In the genomic region with DNA sequence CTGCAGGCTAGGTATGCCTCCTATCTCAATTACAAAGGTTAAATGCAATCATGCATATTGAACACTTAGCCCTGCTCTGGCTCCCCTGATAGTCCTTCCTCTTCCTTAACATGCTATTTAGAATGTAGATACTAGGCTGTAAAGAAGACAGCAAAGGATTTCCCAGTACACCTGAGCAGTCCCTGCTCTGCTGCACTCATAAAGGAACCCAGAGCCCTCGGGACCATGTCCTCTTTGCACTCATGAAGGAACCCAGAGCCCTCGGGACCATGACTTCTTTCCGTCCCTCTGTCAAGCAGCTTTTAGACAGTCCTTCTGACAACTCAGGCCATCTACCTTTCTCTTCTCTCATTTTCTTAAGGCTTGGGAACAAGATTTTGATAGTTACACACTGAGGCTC, we compare ENCODE assay signal across 26 mouse cellular contexts. TPM values are rescaled to one million over a fixed set of nuclear protein-coding genes. Genes with fewer than 3 reads are reported as not detected.
A peak's percentile ranks its signal among the peaks of the same experiment; 100 is the strongest.
DNase-seq lines count a peak whose midpoint lies in the region; ATAC-seq and TF ChIP-seq lines count a peak whose summit lies in the region.
"Had no signal": no experiment of that assay in that cellular context is flagged by ENCODE, and none has a peak within 500 bp of the region (broad histone marks: within the 10 kb centered on the region; RNA-seq: fewer than 3 reads in every experiment).

No protein-coding gene starts in this region.

- H3K9me3 ChIP-seq in forebrain, embryonic 12.5 days, result no peaks in the 10 kb centered on the region
- no peaks in the 10 kb centered on the region for H3K9me3 ChIP-seq in intestine, embryonic 15.5 days
- no peaks in the 10 kb centered on the region for H3K9me3 ChIP-seq in midbrain, embryonic 11.5 days (ENCODE audit: control insufficient read depth, low read length)
- H3K9me3 ChIP-seq: embryonic facial prominence, embryonic 10.5 days; embryonic facial prominence, embryonic 12.5 days; G1E had no signal

- no peak overlapping the region for H3K4me3 ChIP-seq in spleen, adult 2 months (ENCODE audit: extremely low read depth, insufficient read depth, insufficient read length)
- H3K4me3 ChIP-seq in bone marrow, adult 2 months (replicated peaks; ENCODE audit: control insufficient read depth, low read depth, low read length), result no peak overlapping the region
- H3K4me3 ChIP-seq in macrophage (ENCODE audit: inconsistent target), result no peak overlapping the region
- no peak overlapping the region for H3K4me3 ChIP-seq in forebrain, embryonic 12.5 days (replicated peaks)
- H3K4me3 ChIP-seq in intestine, embryonic 15.5 days (replicated peaks), result no peak overlapping the region
- H3K4me3 ChIP-seq in midbrain, embryonic 11.5 days (ENCODE audit: low read depth, low read length), result no peak overlapping the region
- H3K4me3 ChIP-seq: embryonic facial prominence, embryonic 10.5 days; embryonic facial prominence, embryonic 12.5 days had no signal

- H3K4me1 ChIP-seq in spleen, adult 2 months (ENCODE audit: control insufficient read depth, insufficient read depth, insufficient read length), result peaks cover 13% of the 10 kb centered on the region; the same call in 1 of the 2 replicates
- peaks cover 2% of the 10 kb centered on the region; the same call in 1 of the 2 replicates for H3K4me1 ChIP-seq in bone marrow, adult 2 months (ENCODE audit: control insufficient read depth, insufficient read depth, low read length)
- H3K4me1 ChIP-seq in forebrain, embryonic 12.5 days, result peaks cover 22% of the 10 kb centered on the region
- peaks cover 9% of the 10 kb centered on the region for H3K4me1 ChIP-seq in intestine, embryonic 15.5 days (replicated peaks)
- H3K4me1 ChIP-seq in midbrain, embryonic 11.5 days (ENCODE audit: control insufficient read depth, insufficient read depth, low read length), result peaks cover 12% of the 10 kb centered on the region

- TF ChIP-seq CTCF in spleen, adult 2 months (IDR thresholded peaks at IDR 0.05; ENCODE audit: extremely low read depth, insufficient read depth, insufficient read length, insufficient replicate concordance), result no peak
- TF ChIP-seq CTCF in bone marrow, adult 2 months (IDR thresholded peaks at IDR 0.05; ENCODE audit: control insufficient read depth, insufficient read depth, low read length), result no peak

- WGBS in spleen, adult 2 months, result 57% methylated on average over 3 of the region's 3 CpGs
- 75% methylated on average over 3 of the region's 3 CpGs for WGBS in bone marrow, adult 2 months
- 84% methylated on average over 3 of the region's 3 CpGs for WGBS in macrophage (ENCODE audit: missing documents)
- 91% methylated on average over 3 of the region's 3 CpGs for WGBS in forebrain, embryonic 12.5 days
- 85% methylated on average over 3 of the region's 3 CpGs for WGBS in intestine, embryonic 15.5 days
- 91% methylated on average over 3 of the region's 3 CpGs for WGBS in midbrain, embryonic 11.5 days

- ATAC-seq in forebrain, embryonic 12.5 days (ENCODE audit: low FRiP score), result no peak
- no peak for ATAC-seq in intestine, embryonic 15.5 days
- no peak for ATAC-seq in midbrain, embryonic 11.5 days (ENCODE audit: low FRiP score)
- ATAC-seq: activated CD4-positive, CD25-positive, alpha-beta regulatory T cell, adult 4 months; forebrain, embryonic 14.5 days; forebrain, embryonic 16.5 days; Patski had no signal

- H3K79me2 ChIP-seq in macrophage (ENCODE audit: inconsistent target), result peaks cover 34% of the 10 kb centered on the region

- no peak overlapping the region for H3K9ac ChIP-seq in forebrain, embryonic 12.5 days
- no peak overlapping the region for H3K9ac ChIP-seq in intestine, embryonic 15.5 days
- no peak overlapping the region for H3K9ac ChIP-seq in midbrain, embryonic 11.5 days (ENCODE audit: low read length)
- H3K9ac ChIP-seq: embryonic facial prominence, embryonic 12.5 days had no signal

- H3K36me3 ChIP-seq in spleen, adult 2 months (ENCODE audit: control insufficient read depth, insufficient read depth, low read length), result peaks cover 13% of the 10 kb centered on the region
- peaks cover 9% of the 10 kb centered on the region; the same call in 1 of the 2 replicates for H3K36me3 ChIP-seq in macrophage (ENCODE audit: inconsistent target)
- peaks cover 37% of the 10 kb centered on the region for H3K36me3 ChIP-seq in forebrain, embryonic 12.5 days (replicated peaks)
- H3K36me3 ChIP-seq in intestine, embryonic 15.5 days, result peaks cover 16% of the 10 kb centered on the region; the same call in 1 of the 2 replicates
- H3K36me3 ChIP-seq in midbrain, embryonic 11.5 days (ENCODE audit: control insufficient read depth, insufficient read depth, low read length), result peaks cover 10% of the 10 kb centered on the region; the same call in 1 of the 2 replicates

- H3K27ac ChIP-seq in spleen, adult 2 months (ENCODE audit: insufficient read depth, low read length), result peak overlapping the region; percentile 80
- 0 out of 2 replicates have a peak overlapping the region, but pooled peaks have one; percentile 43 for H3K27ac ChIP-seq in bone marrow, adult 2 months (ENCODE audit: control insufficient read depth, insufficient read depth, low read depth, low read length, poor library complexity)
- peak overlapping the region; percentile 44 for H3K27ac ChIP-seq in macrophage
- H3K27ac ChIP-seq in forebrain, embryonic 12.5 days, result no peak overlapping the region
- no peak overlapping the region for H3K27ac ChIP-seq in intestine, embryonic 15.5 days
- no peak overlapping the region for H3K27ac ChIP-seq in midbrain, embryonic 11.5 days (ENCODE audit: low read depth, low read length)
- H3K27ac ChIP-seq: embryonic facial prominence, embryonic 10.5 days; embryonic facial prominence, embryonic 12.5 days had no signal

- peak in 1 of 2 experiments; percentile 21 for DNase-seq in spleen, adult 2 months (ENCODE audit: low read depth in 1 of 2, low spot score in 2 of 2)
- DNase-seq in spleen, postnatal 4 days (ENCODE audit: low spot score in 2 of 2), result no peak
- DNase-seq in B cell, adult 2 months, result peak; percentile 44 to 49
- no peak for DNase-seq in midbrain, embryonic 11.5 days (ENCODE audit: low spot score, missing footprints)
- DNase-seq: adrenal gland, adult 8-10 months; adrenal gland, postnatal 14 days; adrenal gland, postnatal 36 days; cerebellum, adult 11-12 months; cerebellum, adult 2 months; cerebellum, adult 9-10 months; cerebellum, postnatal 10 days; cerebellum, postnatal 25 days had no signal

- no peak overlapping the region for H3K4me2 ChIP-seq in forebrain, embryonic 12.5 days
- no peak overlapping the region for H3K4me2 ChIP-seq in intestine, embryonic 15.5 days (replicated peaks)
- H3K4me2 ChIP-seq in midbrain, embryonic 11.5 days, result no peak overlapping the region
- H3K4me2 ChIP-seq: embryonic facial prominence, embryonic 12.5 days had no signal

- H3K27me3 ChIP-seq in spleen, adult 2 months (ENCODE audit: control insufficient read depth, insufficient read depth, low read length), result no peaks in the 10 kb centered on the region
- no peaks in the 10 kb centered on the region for H3K27me3 ChIP-seq in forebrain, embryonic 12.5 days
- H3K27me3 ChIP-seq in intestine, embryonic 15.5 days (replicated peaks), result no peaks in the 10 kb centered on the region
- no peaks in the 10 kb centered on the region for H3K27me3 ChIP-seq in midbrain, embryonic 11.5 days (ENCODE audit: control insufficient read depth, insufficient read depth, low read length)
- H3K27me3 ChIP-seq: embryonic facial prominence, embryonic 12.5 days; Patski had no signal

- TF ChIP-seq POLR2A in spleen, adult 2 months (IDR thresholded peaks at IDR 0.05; ENCODE audit: low read depth, low read length), result no peak
- no peak for TF ChIP-seq POLR2A in bone marrow, adult 2 months (IDR thresholded peaks at IDR 0.05; ENCODE audit: borderline replicate concordance, control insufficient read depth, low read depth, low read length)

RNA-seq across cellular contexts. Expression of a gene that starts 5.1 kb away (rescaled TPM):
- polyA plus RNA-seq in spleen, adult 2 months (2012; rRNA removed), result 23.0 and 32.8 TPM in 2 replicates
- polyA plus RNA-seq in bone marrow, adult 2 months (2011; ENCODE audit: insufficient read depth, insufficient read length, low replicate concordance, missing spikeins), result 19.9 and 33.1 TPM in 2 replicates
- total RNA-seq in macrophage (2018; cell fraction: chromatin; rRNA removed), result 10 to 100 TPM in 9 of 26 experiments, 1 to 10 TPM in 17; 5.5 to 20.8 (median 9.2) TPM
- 10 to 100 TPM; 35.6 to 62.7 (median 48.0) TPM for total RNA-seq in macrophage (2018; cell fraction: cytosol; rRNA removed)
- total RNA-seq in macrophage (2018; cell fraction: nucleus; rRNA removed), result 10 to 100 TPM; 13.4 to 39.6 (median 27.9) TPM
- polyA plus RNA-seq in macrophage (2018), result 62.8 to 81.5 TPM (median 63.2 TPM) in 3 replicates
- 81.3 and 85.2 TPM in 2 replicates for polyA plus RNA-seq in forebrain, embryonic 12.5 days (2016; fragmentation: Nextera tagmentation; extraction: Ambion mirVana)
- 64.0 and 69.8 TPM in 2 replicates for polyA plus RNA-seq in intestine, embryonic 15.5 days (2015; fragmentation: Nextera tagmentation; extraction: Ambion mirVana)
- 129 and 136 TPM in 2 replicates for polyA plus RNA-seq in midbrain, embryonic 11.5 days (2014; fragmentation: Nextera tagmentation; extraction: Ambion mirVana)

RNA-seq across cellular contexts. Expression of a gene that starts 22.5 kb away (rescaled TPM):
- not detected in 2 replicates for polyA plus RNA-seq in spleen, adult 2 months (2012; rRNA removed)
- not detected in 2 replicates for polyA plus RNA-seq in bone marrow, adult 2 months (2011; ENCODE audit: insufficient read depth, insufficient read length, low replicate concordance, missing spikeins)
- total RNA-seq in macrophage (2018; cell fraction: chromatin; rRNA removed), result not detected
- not detected for total RNA-seq in macrophage (2018; cell fraction: cytosol; rRNA removed)
- total RNA-seq in macrophage (2018; cell fraction: nucleus; rRNA removed), result not detected
- polyA plus RNA-seq in macrophage (2018), result not detected in 3 replicates
- not detected in 2 replicates for polyA plus RNA-seq in forebrain, embryonic 12.5 days (2016; fragmentation: Nextera tagmentation; extraction: Ambion mirVana)
- polyA plus RNA-seq in intestine, embryonic 15.5 days (2015; fragmentation: Nextera tagmentation; extraction: Ambion mirVana), result not detected in 2 replicates
- not detected in 2 replicates for polyA plus RNA-seq in midbrain, embryonic 11.5 days (2014; fragmentation: Nextera tagmentation; extraction: Ambion mirVana)
- total RNA-seq: adrenal gland, adult 18-20 months; adrenal gland, adult 8-10 months; adrenal gland, postnatal 14 days; adrenal gland, postnatal 36 days; G1E had no signal
- polyA plus RNA-seq: activated CD4-positive, CD25-positive, alpha-beta regulatory T cell, adult 4 months; C2C12; cerebellum, adult 2 months; embryonic facial prominence, embryonic 10.5 days; embryonic facial prominence, embryonic 12.5 days; forebrain, embryonic 11.5 days; forebrain, embryonic 14.5 days; forebrain, embryonic 16.5 days; G1E; Patski had no signal

RNA-seq across cellular contexts. Expression of a gene that starts 31.3 kb away (rescaled TPM):
- polyA plus RNA-seq in spleen, adult 2 months (2012; rRNA removed), result 8.8 and 14.3 TPM in 2 replicates
- 6.4 and 7.4 TPM in 2 replicates for polyA plus RNA-seq in bone marrow, adult 2 months (2011; ENCODE audit: insufficient read depth, insufficient read length, low replicate concordance, missing spikeins)
- total RNA-seq in macrophage (2018; cell fraction: chromatin; rRNA removed), result 10 to 100 TPM in 13 of 26 experiments, 1 to 10 TPM in 13; 1.7 to 26.4 (median 9.8) TPM
- 1 to 10 TPM; 2.1 to 5.2 (median 3.9) TPM for total RNA-seq in macrophage (2018; cell fraction: cytosol; rRNA removed)
- 10 to 100 TPM in 7 of 26 experiments, 1 to 10 TPM in 19; 2.3 to 28.5 (median 6.4) TPM for total RNA-seq in macrophage (2018; cell fraction: nucleus; rRNA removed)
- 2.5 to 7.6 TPM (median 3.5 TPM) in 3 replicates for polyA plus RNA-seq in macrophage (2018)
- polyA plus RNA-seq in forebrain, embryonic 12.5 days (2016; fragmentation: Nextera tagmentation; extraction: Ambion mirVana), result 26.4 and 27.4 TPM in 2 replicates
- polyA plus RNA-seq in intestine, embryonic 15.5 days (2015; fragmentation: Nextera tagmentation; extraction: Ambion mirVana), result 13.0 and 13.7 TPM in 2 replicates
- polyA plus RNA-seq in midbrain, embryonic 11.5 days (2014; fragmentation: Nextera tagmentation; extraction: Ambion mirVana), result 28.8 and 29.7 TPM in 2 replicates

Comparison
In these comparisons a context has a peak if more than half of its experiments do, and no peak if none do; other contexts are left out.
1. DNase-seq: peak in B cell, adult 2 months (2 of 2); none in spleen, postnatal 4 days (0 of 2) and midbrain, embryonic 11.5 days (single experiment).
2. H3K27ac ChIP-seq: peak in spleen, adult 2 months (single experiment), bone marrow, adult 2 months (single experiment) and macrophage (single experiment); none in forebrain, embryonic 12.5 days (single experiment), intestine, embryonic 15.5 days (single experiment) and midbrain, embryonic 11.5 days (single experiment).